Mouse (Mus musculus) stomach, embryonic 14.5 days (tissue): ENCODE measurements around the gene Dhx8. TPM values are rescaled to one million over a fixed set of nuclear protein-coding genes. Genes with fewer than 3 reads are reported as not detected.

Experiments
- ATAC-seq: fragments of 200-750 bp; cut with Nextera tagmentation; 2 replicates; pipeline ENCODE4 v1.8.0; 2017; ENCODE audit warnings: low read depth, moderate TSS enrichment; ENCODE audit not compliant: insufficient number of reproducible peaks, insufficient read depth, low FRiP score
- H3K27ac ChIP-seq: fragments of 300-500 bp; sonication (generic); 2 replicates; pipeline ENCODE4 v1.5.1; 2014; ENCODE audit warnings: mild to moderate bottlenecking, low read length, moderate library complexity, mixed read lengths
- H3K27me3 ChIP-seq: fragments of 300-500 bp; sonication (generic); 2 replicates; pipeline ENCODE4 v1.6.1; 2014; ENCODE audit warnings: low read length, control low read depth, mixed read lengths; ENCODE audit not compliant: control insufficient read depth, insufficient read depth
- H3K36me3 ChIP-seq: fragments of 300-500 bp; sonication (generic); 2 replicates; pipeline ENCODE4 v1.6.1; 2014; ENCODE audit warnings: mild to moderate bottlenecking, control low read depth, low read length, moderate library complexity, mixed read lengths; ENCODE audit not compliant: control insufficient read depth, insufficient read depth
- H3K4me1 ChIP-seq: fragments of 300-500 bp; sonication (generic); 2 replicates; pipeline ENCODE4 v1.6.1; 2014; ENCODE audit warnings: low read length, control low read depth, mixed read lengths; ENCODE audit not compliant: control insufficient read depth, insufficient read depth
- H3K4me2 ChIP-seq: fragments of 300-500 bp; sonication (generic); replicated peaks from 2 replicates; pipeline ENCODE4 v1.6.1; 2014; ENCODE audit warnings: low read depth, low read length, control low read depth
- H3K4me3 ChIP-seq: fragments of 300-500 bp; sonication (generic); 2 replicates; pipeline ENCODE4 v1.5.1; 2014; ENCODE audit warnings: low read depth, low read length, control low read depth
- H3K9ac ChIP-seq: fragments of 300-500 bp; sonication (generic); replicated peaks from 2 replicates; pipeline ENCODE4 v1.6.1; 2014; ENCODE audit warnings: low read depth, mild to moderate bottlenecking, control low read depth, low read length, moderate library complexity, mixed read lengths
- H3K9me3 ChIP-seq: fragments of 300-500 bp; sonication (generic); 2 replicates; pipeline ENCODE4 v1.6.1; 2016; ENCODE audit warnings: low read depth, low read length, control low read depth; ENCODE audit not compliant: control insufficient read depth
- WGBS: fragments of 180-500 bp; shearing (Covaris S2); extraction: QIAGEN DNeasy Blood & Tissue Kit; methylation state at CpG from one replicate; pipeline ENCODE4 v1.1.7; 2014; 5-methylcytosine and 5-hydroxymethylcytosine counted together
- polyA plus RNA-seq: library from polyadenylated mRNA; unstranded; fragments of >200 nt; fragmentation: Nextera tagmentation; extraction: Ambion mirVana; gene quantifications from 2 replicates; pipeline ENCODE4 v1.2.1, GENCODE M21; 2014

The Dhx8 gene
- polyA plus RNA-seq, 1 experiment from 2014 or later = 35.3 TPM

- WGBS = 76% methylated on average over 21 of the region's 21 CpGs
- no peak overlapping the region for H3K4me3 ChIP-seq
- H3K27me3 ChIP-seq = no peaks in the 10 kb centered on the region
These were observed 12.7 kb upstream of the Dhx8 start for GRCm38 (mm10) chr11:101719986-101720520.

DNA sequence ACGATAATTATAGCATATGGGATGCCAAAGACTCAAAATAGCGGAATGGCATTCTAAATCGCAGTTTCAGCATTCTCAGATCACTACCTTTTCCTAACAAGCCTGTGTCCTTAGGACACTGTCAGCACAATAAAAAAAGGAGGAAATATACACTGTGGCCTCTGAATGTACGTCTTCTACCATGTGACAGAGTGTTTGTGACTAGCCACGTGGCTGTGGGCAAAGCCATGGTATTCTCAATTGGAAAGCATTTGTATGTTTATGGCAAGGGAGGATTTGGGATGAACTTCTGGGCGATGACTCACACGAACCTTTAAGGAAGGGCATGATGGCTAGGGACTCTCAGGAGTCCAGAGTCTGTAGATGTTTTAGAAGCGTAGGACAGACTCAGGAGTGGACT, 7.7 kb upstream of the Dhx8 start:
- no peaks in the 10 kb centered on the region for H3K27me3 ChIP-seq
- H3K9me3 ChIP-seq = no peaks in the 10 kb centered on the region
- no peak overlapping the region for H3K4me3 ChIP-seq
- no peak overlapping the region for H3K27ac ChIP-seq
- no peaks in the 10 kb centered on the region for H3K36me3 ChIP-seq
- no peak overlapping the region for H3K9ac ChIP-seq
- no peaks in the 10 kb centered on the region for H3K4me1 ChIP-seq
- H3K4me2 ChIP-seq = no peak overlapping the region
- no peak for ATAC-seq
- WGBS = 74% methylated on average over 8 of the region's 8 CpGs

More at GRCm38 (mm10) chr11:101719986-101720520, 12.7 kb upstream of the Dhx8 start:
- H3K4me1 ChIP-seq = 0 out of 2 replicates have a peak, but pooled peaks cover 5% of the 10 kb centered on the region
- no peak for ATAC-seq
- H3K4me2 ChIP-seq = no peak overlapping the region
- H3K9me3 ChIP-seq = no peaks in the 10 kb centered on the region
- H3K9ac ChIP-seq = no peak overlapping the region
- no peak overlapping the region for H3K27ac ChIP-seq
- H3K36me3 ChIP-seq = no peaks in the 10 kb centered on the region

GRCm38 (mm10) chr11:101726765-101727164, 6.0 kb upstream of the Dhx8 start:
- no peak for ATAC-seq
- H3K4me1 ChIP-seq = no peaks in the 10 kb centered on the region
- no peaks in the 10 kb centered on the region for H3K9me3 ChIP-seq
- H3K27me3 ChIP-seq = no peaks in the 10 kb centered on the region
- H3K27ac ChIP-seq = no peak overlapping the region
- no peak overlapping the region for H3K9ac ChIP-seq
- H3K36me3 ChIP-seq = no peaks in the 10 kb centered on the region
- H3K4me2 ChIP-seq = no peak overlapping the region
- 46% methylated on average over 2 of the region's 2 CpGs for WGBS
- H3K4me3 ChIP-seq = no peak overlapping the region

DNA sequence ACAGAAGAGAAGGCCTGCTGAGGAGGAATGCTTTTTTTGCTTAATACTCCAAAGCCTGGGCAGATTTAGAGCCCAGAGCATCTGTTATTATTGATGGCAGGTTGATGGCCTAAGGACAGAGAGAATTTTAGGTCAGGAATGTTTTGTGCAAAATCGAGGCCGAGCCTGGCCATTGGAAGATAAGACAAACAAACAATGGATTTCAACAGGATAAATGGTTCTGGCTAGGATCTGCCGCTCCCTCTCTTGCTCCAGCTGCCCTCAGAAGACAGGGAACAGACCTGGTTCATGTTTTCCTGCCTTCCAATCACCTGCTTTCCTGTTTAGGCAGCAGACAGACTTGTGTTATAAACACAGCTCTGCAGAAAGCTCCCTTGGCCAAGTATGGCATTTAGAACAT, 3.4 kb upstream of the Dhx8 start:
- Histone ChIP-seq H3K36me3 (no peaks in the 10 kb centered on the region), H3K4me3 (no peak overlapping the region), H3K27ac (no peak overlapping the region), H3K4me1 (peaks cover 4% of the 10 kb centered on the region), H3K9me3 (no peaks in the 10 kb centered on the region), H3K27me3 (no peaks in the 10 kb centered on the region), H3K4me2 (no peak overlapping the region), H3K9ac (no peak overlapping the region)
- no peak for ATAC-seq
- WGBS = 15% methylated on average over 3 of the region's 3 CpGs

DNA sequence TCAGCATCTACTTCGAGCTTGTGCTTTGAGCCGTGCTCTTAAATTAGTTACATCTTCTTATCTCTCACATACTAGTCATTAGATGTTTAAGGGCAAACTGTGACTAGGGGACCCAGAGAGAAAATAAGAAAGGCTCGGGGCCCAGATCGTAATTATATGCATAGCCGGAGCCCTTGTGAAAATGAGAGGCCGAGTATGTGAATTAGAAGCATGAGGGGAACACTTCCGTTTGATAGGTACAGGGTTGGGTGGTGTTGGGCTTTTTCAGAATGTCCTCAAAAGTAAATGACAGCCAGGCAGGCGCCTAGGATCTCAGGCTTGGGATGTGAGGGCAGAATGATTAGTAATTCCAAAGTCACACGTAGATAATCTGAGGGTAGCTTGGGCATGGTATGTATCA, 877 bp downstream of the Dhx8 start:
- Histone ChIP-seq H3K36me3 (peaks cover 31% of the 10 kb centered on the region), H3K9me3 (no peaks in the 10 kb centered on the region), H3K4me2 (peak overlapping the region; percentile 85), H3K27ac (no peak overlapping the region), H3K4me3 (peak overlapping the region; percentile 89), H3K27me3 (no peaks in the 10 kb centered on the region), H3K9ac (peak overlapping the region; percentile 76), H3K4me1 (peaks cover 4% of the 10 kb centered on the region)
- 26% methylated on average over 9 of the region's 9 CpGs for WGBS
- no peak for ATAC-seq

DNA sequence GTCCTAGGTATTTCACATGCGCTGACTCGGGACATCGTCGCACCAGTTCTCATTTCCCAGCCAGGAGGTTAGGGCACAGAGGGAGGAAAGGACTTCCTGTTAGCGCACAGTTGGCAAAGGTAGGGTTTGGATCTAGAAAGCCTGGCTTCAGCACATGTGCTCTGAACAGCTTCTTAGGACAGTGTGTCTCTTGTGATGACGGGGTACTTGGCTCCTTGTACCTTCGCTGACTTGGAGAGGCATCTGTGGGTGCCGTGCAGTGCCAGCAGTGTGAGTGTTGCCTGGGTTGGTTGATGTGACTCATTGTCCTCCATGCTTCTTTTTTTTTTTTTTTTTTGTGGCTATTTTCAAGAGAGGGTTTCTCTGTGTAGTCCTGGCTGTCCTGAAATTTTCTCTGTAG, 23.9 kb downstream of the Dhx8 start:
- H3K27me3 ChIP-seq = no peaks in the 10 kb centered on the region
- ATAC-seq = no peak
- no peaks in the 10 kb centered on the region for H3K4me1 ChIP-seq
- WGBS = 96% methylated on average over 8 of the region's 8 CpGs
- no peak overlapping the region for H3K4me3 ChIP-seq
- H3K9me3 ChIP-seq = no peaks in the 10 kb centered on the region
- peaks cover 71% of the 10 kb centered on the region for H3K36me3 ChIP-seq
- H3K9ac ChIP-seq = no peak overlapping the region; the same call in 1 of the 2 replicates
- H3K4me2 ChIP-seq = no peak overlapping the region
- peak overlapping the region; percentile 53 for H3K27ac ChIP-seq

GRCm38 (mm10) chr11:101757366-101757765, 24.6 kb downstream of the Dhx8 start:
- Histone ChIP-seq H3K9ac (no peak overlapping the region), H3K4me1 (no peaks in the 10 kb centered on the region), H3K27ac (peak overlapping the region; percentile 53; the same call in 1 of the 2 replicates), H3K36me3 (peaks cover 68% of the 10 kb centered on the region), H3K4me3 (no peak overlapping the region), H3K9me3 (no peaks in the 10 kb centered on the region), H3K4me2 (no peak overlapping the region), H3K27me3 (no peaks in the 10 kb centered on the region)
- WGBS = 82% methylated on average over 8 of the region's 8 CpGs
- ATAC-seq = no peak

DNA sequence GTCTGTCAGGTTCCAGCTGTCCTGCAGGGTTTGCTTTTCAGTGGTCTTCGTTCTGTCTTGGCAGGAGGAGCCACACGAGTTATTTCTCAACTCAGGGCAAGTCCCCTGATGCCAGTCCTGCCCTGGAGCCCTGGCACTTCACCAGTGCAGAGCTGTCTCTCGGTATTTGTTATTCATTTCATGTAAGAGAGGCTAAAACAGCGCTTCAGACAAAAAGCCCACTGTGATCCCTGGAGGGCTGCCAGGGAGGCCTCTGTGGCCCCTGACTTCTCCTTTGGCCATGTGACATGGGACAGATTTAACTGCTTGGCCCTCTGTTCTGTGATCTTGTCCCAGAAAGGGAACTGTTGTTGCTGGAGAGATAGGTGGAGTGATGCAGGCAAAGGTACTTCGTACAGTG, 25.7 kb downstream of the Dhx8 start:
- H3K4me2 ChIP-seq = no peak overlapping the region
- H3K36me3 ChIP-seq = peaks cover 60% of the 10 kb centered on the region
- no peak overlapping the region for H3K9ac ChIP-seq
- H3K27ac ChIP-seq = no peak overlapping the region
- ATAC-seq = no peak
- no peaks in the 10 kb centered on the region for H3K27me3 ChIP-seq
- H3K4me1 ChIP-seq = no peaks in the 10 kb centered on the region
- no peaks in the 10 kb centered on the region for H3K9me3 ChIP-seq
- WGBS = 87% methylated on average over 5 of the region's 5 CpGs
- H3K4me3 ChIP-seq = no peak overlapping the region

GRCm38 (mm10) chr11:101759530-101759929, 26.8 kb downstream of the Dhx8 start:
- ATAC-seq = no peak
- Histone ChIP-seq H3K4me3 (no peak overlapping the region), H3K27ac (no peak overlapping the region), H3K9me3 (no peaks in the 10 kb centered on the region), H3K27me3 (no peaks in the 10 kb centered on the region), H3K4me2 (no peak overlapping the region), H3K36me3 (peaks cover 58% of the 10 kb centered on the region), H3K4me1 (no peaks in the 10 kb centered on the region), H3K9ac (no peak overlapping the region)
- 95% methylated on average over 3 of the region's 3 CpGs for WGBS
